Mouse (Mus musculus): ENCODE measurements around the gene BC055324. TPM values are rescaled to one million over a fixed set of nuclear protein-coding genes. Genes with fewer than 3 reads are reported as not detected.
A peak's percentile ranks its signal among the peaks of the same experiment; 100 is the strongest.

The BC055324 gene
- polyA plus RNA-seq, 1 experiment from 2014 or later, result 12.2 TPM

DNA sequence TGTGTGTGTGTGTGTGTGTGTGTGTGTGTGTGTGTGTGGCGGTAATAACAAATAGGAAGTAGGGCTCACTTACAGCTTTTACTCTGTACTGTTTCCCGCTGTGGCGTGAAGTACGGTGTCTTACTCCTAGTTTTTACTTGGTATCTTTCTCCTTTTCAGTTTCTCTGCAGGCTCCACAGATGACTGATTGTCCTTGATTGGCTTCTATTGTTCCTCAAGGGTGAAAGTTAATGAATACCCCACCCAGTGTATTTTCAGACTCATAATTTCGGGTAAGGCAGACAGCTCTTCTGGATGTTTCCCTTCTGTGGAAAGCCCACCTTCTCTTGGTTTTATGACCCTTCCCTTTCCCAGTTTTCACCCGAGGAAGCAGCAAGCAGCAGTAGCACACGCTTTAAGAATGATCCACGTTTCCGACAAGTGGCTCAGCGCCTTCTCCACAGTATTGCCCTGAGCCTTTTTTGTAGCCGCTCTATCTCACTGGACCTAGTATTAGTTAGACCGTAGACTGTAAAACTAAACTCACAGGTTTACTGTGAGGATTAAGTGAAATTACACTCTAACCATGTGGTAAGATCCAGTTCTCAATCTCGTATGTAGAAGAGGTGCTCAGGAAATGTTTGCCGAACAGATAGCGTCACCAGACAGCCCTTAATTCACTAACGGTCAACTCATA is 23.8 kb upstream of the BC055324 start:
- ATAC-seq (replicated peaks; ENCODE audit: extremely low read depth, insufficient read depth, low FRiP score), result no peak
- no peaks in the 10 kb centered on the region for H3K9me3 ChIP-seq (replicated peaks; ENCODE audit: control insufficient read depth, low read length)
- H3K4me1 ChIP-seq (ENCODE audit: control insufficient read depth, insufficient read depth, low read length), result no peaks in the 10 kb centered on the region
- no peaks in the 10 kb centered on the region for H3K27me3 ChIP-seq (ENCODE audit: control insufficient read depth, insufficient read depth, low read length)
- no peak overlapping the region for H3K27ac ChIP-seq (ENCODE audit: low read length)
- H3K36me3 ChIP-seq (ENCODE audit: control insufficient read depth, insufficient read depth), result no peaks in the 10 kb centered on the region
- H3K9ac ChIP-seq (ENCODE audit: low read length), result no peak overlapping the region
- H3K4me2 ChIP-seq (ENCODE audit: low read depth, low read length), result no peak overlapping the region
- 83% methylated on average over 16 of the region's 16 CpGs for WGBS
- no peak overlapping the region for H3K4me3 ChIP-seq (ENCODE audit: low read length)

- Histone ChIP-seq H3K9me3 (replicated peaks; ENCODE audit: control insufficient read depth, low read length) (no peaks in the 10 kb centered on the region), H3K36me3 (ENCODE audit: control insufficient read depth, insufficient read depth) (no peaks in the 10 kb centered on the region), H3K4me1 (ENCODE audit: control insufficient read depth, insufficient read depth, low read length) (no peaks in the 10 kb centered on the region), H3K4me2 (ENCODE audit: low read depth, low read length) (no peak overlapping the region), H3K27ac (ENCODE audit: low read length) (no peak overlapping the region), H3K27me3 (ENCODE audit: control insufficient read depth, insufficient read depth, low read length) (no peaks in the 10 kb centered on the region), H3K9ac (ENCODE audit: low read length) (no peak overlapping the region), H3K4me3 (ENCODE audit: low read length) (no peak overlapping the region)
- no peak for ATAC-seq (replicated peaks; ENCODE audit: extremely low read depth, insufficient read depth, low FRiP score)
- 50% methylated on average over 1 of the region's 1 CpGs for WGBS
Measured at GRCm38 (mm10) chr1:164014616-164015015, 20.0 kb upstream of the BC055324 start.

DNA sequence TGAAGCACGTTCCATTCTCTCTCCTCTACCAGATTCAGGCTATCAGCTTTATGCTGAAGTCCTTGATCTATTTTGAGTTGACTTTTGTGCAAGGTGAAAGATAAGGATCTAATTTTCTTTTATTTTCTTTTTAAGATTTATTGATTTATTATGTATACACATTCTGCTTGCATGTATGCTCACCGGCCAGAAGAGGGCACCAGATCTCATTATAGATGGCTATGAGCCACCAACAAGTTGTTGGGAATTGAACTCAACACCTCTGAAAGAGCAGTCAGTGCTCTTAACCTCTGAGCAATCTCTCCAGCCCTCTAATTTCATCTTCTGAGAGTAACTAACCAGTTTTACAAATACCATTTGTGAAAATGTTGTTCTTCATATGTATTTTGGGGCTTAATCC is 14.6 kb upstream of the BC055324 start:
- Histone ChIP-seq H3K36me3 (ENCODE audit: control insufficient read depth, insufficient read depth) (no peaks in the 10 kb centered on the region), H3K27me3 (ENCODE audit: control insufficient read depth, insufficient read depth, low read length) (no peaks in the 10 kb centered on the region), H3K4me3 (ENCODE audit: low read length) (no peak overlapping the region), H3K4me2 (ENCODE audit: low read depth, low read length) (no peak overlapping the region), H3K4me1 (ENCODE audit: control insufficient read depth, insufficient read depth, low read length) (no peaks in the 10 kb centered on the region), H3K9ac (ENCODE audit: low read length) (no peak overlapping the region), H3K27ac (ENCODE audit: low read length) (no peak overlapping the region), H3K9me3 (replicated peaks; ENCODE audit: control insufficient read depth, low read length) (no peaks in the 10 kb centered on the region)
- ATAC-seq (replicated peaks; ENCODE audit: extremely low read depth, insufficient read depth, low FRiP score), result no peak
- WGBS, result 40% methylated on average over 2 of the region's 2 CpGs

DNA sequence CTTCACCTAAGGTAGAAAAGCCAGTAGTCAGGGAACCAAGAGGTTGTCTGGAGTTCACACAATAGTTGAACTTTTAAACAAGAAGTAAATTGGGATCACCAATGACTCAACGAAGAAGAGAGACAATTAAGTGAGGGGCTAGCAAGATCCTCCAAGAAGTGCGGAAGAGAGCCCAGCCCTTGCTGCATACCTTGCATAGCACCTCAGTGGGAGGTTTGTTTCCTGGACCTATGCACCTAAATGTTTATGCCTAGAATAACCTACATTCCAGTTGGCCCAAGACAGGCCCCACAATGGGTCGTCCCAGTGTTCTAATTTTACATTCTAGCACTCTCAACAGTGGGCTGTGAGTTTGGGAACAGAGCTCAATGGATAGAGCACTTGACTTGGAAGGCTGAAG is 9.7 kb upstream of the BC055324 start:
- no peak for ATAC-seq (replicated peaks; ENCODE audit: extremely low read depth, insufficient read depth, low FRiP score)
- Histone ChIP-seq H3K4me1 (ENCODE audit: control insufficient read depth, insufficient read depth, low read length) (no peaks in the 10 kb centered on the region), H3K27me3 (ENCODE audit: control insufficient read depth, insufficient read depth, low read length) (no peaks in the 10 kb centered on the region), H3K4me3 (ENCODE audit: low read length) (no peak overlapping the region), H3K9ac (ENCODE audit: low read length) (no peak overlapping the region), H3K4me2 (ENCODE audit: low read depth, low read length) (no peak overlapping the region), H3K9me3 (replicated peaks; ENCODE audit: control insufficient read depth, low read length) (no peaks in the 10 kb centered on the region), H3K27ac (ENCODE audit: low read length) (no peak overlapping the region), H3K36me3 (ENCODE audit: control insufficient read depth, insufficient read depth) (no peaks in the 10 kb centered on the region)
- 68% methylated on average over 3 of the region's 3 CpGs for WGBS

- no peaks in the 10 kb centered on the region for H3K9me3 ChIP-seq (replicated peaks; ENCODE audit: control insufficient read depth, low read length)
- H3K4me2 ChIP-seq (ENCODE audit: low read depth, low read length), result no peak overlapping the region
- H3K4me1 ChIP-seq (ENCODE audit: control insufficient read depth, insufficient read depth, low read length), result no peaks in the 10 kb centered on the region
- 65% methylated on average over 6 of the region's 6 CpGs for WGBS
- no peak for ATAC-seq (replicated peaks; ENCODE audit: extremely low read depth, insufficient read depth, low FRiP score)
- H3K9ac ChIP-seq (ENCODE audit: low read length), result no peak overlapping the region
- no peak overlapping the region for H3K4me3 ChIP-seq (ENCODE audit: low read length)
- no peak overlapping the region for H3K27ac ChIP-seq (ENCODE audit: low read length)
- H3K27me3 ChIP-seq (ENCODE audit: control insufficient read depth, insufficient read depth, low read length), result no peaks in the 10 kb centered on the region
- H3K36me3 ChIP-seq (ENCODE audit: control insufficient read depth, insufficient read depth), result no peaks in the 10 kb centered on the region
Measured at GRCm38 (mm10) chr1:164001831-164002452, 7.3 kb upstream of the BC055324 start.

GRCm38 (mm10) chr1:163995609-163995913 is 965 bp upstream of the BC055324 start:
- 80% methylated on average over 1 of the region's 2 CpGs for WGBS
- Histone ChIP-seq H3K4me2 (ENCODE audit: low read depth, low read length) (peak overlapping the region; percentile 62), H3K9ac (ENCODE audit: low read length) (peak overlapping the region; percentile 82), H3K4me1 (ENCODE audit: control insufficient read depth, insufficient read depth, low read length) (peaks cover 10% of the 10 kb centered on the region), H3K9me3 (replicated peaks; ENCODE audit: control insufficient read depth, low read length) (no peaks in the 10 kb centered on the region), H3K36me3 (ENCODE audit: control insufficient read depth, insufficient read depth) (peaks cover 2% of the 10 kb centered on the region; the same call in 1 of the 2 replicates), H3K27me3 (ENCODE audit: control insufficient read depth, insufficient read depth, low read length) (no peaks in the 10 kb centered on the region), H3K4me3 (ENCODE audit: low read length) (peak overlapping the region; percentile 70), H3K27ac (ENCODE audit: low read length) (no peak overlapping the region)
- no peak for ATAC-seq (replicated peaks; ENCODE audit: extremely low read depth, insufficient read depth, low FRiP score)

- Histone ChIP-seq H3K4me3 (ENCODE audit: low read length) (peak overlapping the region; percentile 70), H3K27ac (ENCODE audit: low read length) (no peak overlapping the region), H3K9me3 (replicated peaks; ENCODE audit: control insufficient read depth, low read length) (no peaks in the 10 kb centered on the region), H3K4me1 (ENCODE audit: control insufficient read depth, insufficient read depth, low read length) (peaks cover 10% of the 10 kb centered on the region), H3K27me3 (ENCODE audit: control insufficient read depth, insufficient read depth, low read length) (no peaks in the 10 kb centered on the region), H3K4me2 (ENCODE audit: low read depth, low read length) (peak overlapping the region; percentile 91), H3K36me3 (ENCODE audit: control insufficient read depth, insufficient read depth) (peaks cover 2% of the 10 kb centered on the region; the same call in 1 of the 2 replicates), H3K9ac (ENCODE audit: low read length) (peak overlapping the region; percentile 78)
- WGBS, result 1% methylated on average over 38 of the region's 38 CpGs
- ATAC-seq (replicated peaks; ENCODE audit: extremely low read depth, insufficient read depth, low FRiP score), result peak; percentile 64
Measured at GRCm38 (mm10) chr1:163994173-163994720, 349 bp downstream of the BC055324 start.

GRCm38 (mm10) chr1:163992371-163992770 is 2.2 kb downstream of the BC055324 start:
- Histone ChIP-seq H3K4me3 (ENCODE audit: low read length) (no peak overlapping the region), H3K27ac (ENCODE audit: low read length) (no peak overlapping the region), H3K4me1 (ENCODE audit: control insufficient read depth, insufficient read depth, low read length) (peaks cover 10% of the 10 kb centered on the region), H3K36me3 (ENCODE audit: control insufficient read depth, insufficient read depth) (peaks cover 2% of the 10 kb centered on the region), H3K27me3 (ENCODE audit: control insufficient read depth, insufficient read depth, low read length) (no peaks in the 10 kb centered on the region), H3K4me2 (ENCODE audit: low read depth, low read length) (no peak overlapping the region), H3K9me3 (replicated peaks; ENCODE audit: control insufficient read depth, low read length) (no peaks in the 10 kb centered on the region), H3K9ac (ENCODE audit: low read length) (no peak overlapping the region)
- no peak for ATAC-seq (replicated peaks; ENCODE audit: extremely low read depth, insufficient read depth, low FRiP score)
- WGBS, result 73% methylated on average over 4 of the region's 4 CpGs

DNA sequence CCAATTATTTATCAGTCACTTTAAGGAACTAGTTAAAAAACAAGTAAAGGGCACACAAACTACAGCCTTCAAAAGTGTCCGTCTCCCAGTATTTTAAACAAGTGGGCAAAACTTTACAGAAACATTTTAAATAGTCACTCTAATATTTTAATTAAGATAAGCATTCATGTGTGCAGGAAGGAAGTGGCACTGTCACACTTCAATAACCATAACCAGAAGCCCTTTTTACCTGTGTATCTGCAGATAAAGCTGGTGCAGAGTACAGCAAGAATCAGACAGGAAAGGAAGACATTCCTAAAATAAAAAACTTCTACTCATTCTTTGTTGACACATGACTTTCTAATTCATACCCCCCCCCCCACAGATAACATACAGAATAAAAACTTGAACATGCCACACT is 18.1 kb downstream of the BC055324 start:
- Histone ChIP-seq H3K9me3 (replicated peaks; ENCODE audit: control insufficient read depth, low read length) (no peaks in the 10 kb centered on the region), H3K4me2 (ENCODE audit: low read depth, low read length) (no peak overlapping the region), H3K27ac (ENCODE audit: low read length) (no peak overlapping the region), H3K27me3 (ENCODE audit: control insufficient read depth, insufficient read depth, low read length) (no peaks in the 10 kb centered on the region), H3K4me3 (ENCODE audit: low read length) (no peak overlapping the region), H3K36me3 (ENCODE audit: control insufficient read depth, insufficient read depth) (0 out of 2 replicates have a peak, but pooled peaks cover 5% of the 10 kb centered on the region), H3K9ac (ENCODE audit: low read length) (no peak overlapping the region), H3K4me1 (ENCODE audit: control insufficient read depth, insufficient read depth, low read length) (no peaks in the 10 kb centered on the region)
- 83% methylated on average over 1 of the region's 1 CpGs for WGBS
- no peak for ATAC-seq (replicated peaks; ENCODE audit: extremely low read depth, insufficient read depth, low FRiP score)
